Mouse (Mus musculus) forebrain, embryonic 14.5 days (tissue): ENCODE results near the gene Cdh18. TPM values are rescaled to one million over a fixed set of nuclear protein-coding genes. Genes with fewer than 3 reads are reported as not detected.
"Not testable (repeated sequence)": the region's sequence is repeated elsewhere in the genome, so short reads cannot be mapped to it uniquely, and the experiment has no call there.

Source experiments
- ATAC-seq: fragments of 200-750 bp; cut with Nextera tagmentation; 2 replicates; pipeline ENCODE4 v1.8.0; 2017; ENCODE audit warnings: mild to moderate bottlenecking, moderate library complexity
- DNase-seq: peaks from one replicate; pipeline ENCODE4 v3.0.0-alpha.2; 2015; ENCODE audit warnings: low spot score
- H3K27ac ChIP-seq: fragments of 300-500 bp; sonication (generic); 2 replicates; pipeline ENCODE4 v1.5.1; 2014; ENCODE audit warnings: low read depth, mild to moderate bottlenecking, control low read depth, low read length, moderate library complexity
- H3K27me3 ChIP-seq: fragments of 300-500 bp; sonication (generic); replicated peaks from 2 replicates; pipeline ENCODE4 v1.6.1; 2014; ENCODE audit warnings: low read length, control low read depth, mixed read lengths; ENCODE audit not compliant: control insufficient read depth, insufficient read depth
- H3K36me3 ChIP-seq: fragments of 300-500 bp; sonication (generic); 2 replicates; pipeline ENCODE4 v1.6.1; 2014; ENCODE audit warnings: low read length, control low read depth; ENCODE audit not compliant: control insufficient read depth, insufficient read depth
- H3K4me1 ChIP-seq: fragments of 300-500 bp; sonication (generic); 2 replicates; pipeline ENCODE4 v1.6.1; 2014; ENCODE audit warnings: antibody characterized with exemption, low read length, control low read depth; ENCODE audit not compliant: control insufficient read depth, insufficient read depth
- H3K4me2 ChIP-seq: fragments of 300-500 bp; sonication (generic); 2 replicates; pipeline ENCODE4 v1.6.1; 2014; ENCODE audit warnings: mild to moderate bottlenecking, control low read depth, low read length
- H3K4me3 ChIP-seq: fragments of 300-500 bp; sonication (generic); 2 replicates; pipeline ENCODE4 v1.5.1; 2014; ENCODE audit warnings: low read depth, low read length, control low read depth
- H3K9ac ChIP-seq: fragments of 300-500 bp; sonication (generic); 2 replicates; pipeline ENCODE4 v1.6.1; 2014; ENCODE audit warnings: mild to moderate bottlenecking, low read length, control low read depth, moderate library complexity
- H3K9me3 ChIP-seq: fragments of 300-500 bp; sonication (generic); replicated peaks from 2 replicates; pipeline ENCODE4 v1.6.1; 2016; ENCODE audit warnings: low read length, control low read depth, mixed read lengths; ENCODE audit not compliant: control insufficient read depth
- WGBS: fragments of 180-500 bp; shearing (Covaris S2); extraction: QIAGEN DNeasy Blood & Tissue Kit; methylation state at CpG from one replicate; pipeline ENCODE4 v1.1.7; 2014; 5-methylcytosine and 5-hydroxymethylcytosine counted together
- polyA plus RNA-seq: library from polyadenylated mRNA; unstranded; fragments of >200 nt; fragmentation: Nextera tagmentation; extraction: Ambion mirVana; gene quantifications from 2 replicates; pipeline ENCODE4 v1.2.1, GENCODE M21; 2014

Cdh18 gene
- polyA plus RNA-seq, 1 experiment from 2014 or later: 1.9 TPM

- Histone ChIP-seq H3K27me3 (no peaks in the 10 kb centered on the region), H3K9me3 (no peaks in the 10 kb centered on the region), H3K4me2 (no peak overlapping the region), H3K9ac (no peak overlapping the region), H3K4me1 (no peaks in the 10 kb centered on the region), H3K27ac (no peak overlapping the region), H3K36me3 (no peaks in the 10 kb centered on the region), H3K4me3 (no peak overlapping the region)
- WGBS: 79% methylated on average over 2 of the region's 2 CpGs
- DNase-seq (no peak), ATAC-seq (no peak)
Observed at GRCm38 (mm10) chr15:23087535-23087934, 538.7 kb downstream of the Cdh18 start.

DNA sequence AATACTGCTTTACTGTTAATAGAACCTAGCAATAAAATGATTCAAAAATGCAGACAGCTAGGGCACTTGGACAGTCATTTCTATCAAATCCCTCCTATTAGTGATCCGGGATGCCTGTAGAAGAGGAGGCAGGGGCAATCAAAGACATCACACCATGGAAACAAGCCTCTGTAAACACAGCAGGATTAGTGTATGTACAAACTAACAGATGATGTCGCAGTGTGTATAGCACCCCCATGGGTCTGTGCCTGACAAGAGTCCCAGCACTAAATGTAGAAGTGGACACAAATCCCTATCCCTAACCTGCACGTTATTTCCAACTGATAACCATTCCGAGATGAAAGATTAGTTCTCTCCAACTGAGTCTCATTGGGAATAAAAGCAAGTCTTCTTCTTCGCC lies 547.8 kb downstream of the Cdh18 start:
- H3K4me2 ChIP-seq: no peak overlapping the region
- no peak for ATAC-seq
- 87% methylated on average over 5 of the region's 5 CpGs for WGBS
- H3K36me3 ChIP-seq: no peaks in the 10 kb centered on the region
- no peaks in the 10 kb centered on the region for H3K4me1 ChIP-seq
- H3K4me3 ChIP-seq: no peak overlapping the region
- H3K27me3 ChIP-seq: no peaks in the 10 kb centered on the region
- no peak for DNase-seq
- no peak overlapping the region for H3K9ac ChIP-seq
- H3K9me3 ChIP-seq: no peaks in the 10 kb centered on the region
- H3K27ac ChIP-seq: no peak overlapping the region

GRCm38 (mm10) chr15:23104668-23105380 lies 556.0 kb downstream of the Cdh18 start:
- Histone ChIP-seq H3K27ac (no peak overlapping the region), H3K9me3 (no peaks in the 10 kb centered on the region), H3K36me3 (no peaks in the 10 kb centered on the region), H3K4me1 (no peaks in the 10 kb centered on the region), H3K4me3 (no peak overlapping the region), H3K4me2 (no peak overlapping the region), H3K27me3 (no peaks in the 10 kb centered on the region), H3K9ac (no peak overlapping the region)
- DNase-seq: no peak
- ATAC-seq: no peak
- 28% methylated on average over 5 of the region's 5 CpGs for WGBS

GRCm38 (mm10) chr15:23134950-23135715 lies 586.3 kb downstream of the Cdh18 start:
- Histone ChIP-seq H3K4me1 (no peaks in the 10 kb centered on the region), H3K4me3 (no peak overlapping the region), H3K4me2 (no peak overlapping the region), H3K36me3 (no peaks in the 10 kb centered on the region), H3K27me3 (no peaks in the 10 kb centered on the region), H3K9ac (no peak overlapping the region), H3K27ac (no peak overlapping the region), H3K9me3 (no peaks in the 10 kb centered on the region)
- WGBS: 39% methylated on average over 6 of the region's 6 CpGs
- ATAC-seq (0 out of 2 replicates have a peak, but pooled peaks have one; percentile 29), DNase-seq (peak; percentile 32)

DNA sequence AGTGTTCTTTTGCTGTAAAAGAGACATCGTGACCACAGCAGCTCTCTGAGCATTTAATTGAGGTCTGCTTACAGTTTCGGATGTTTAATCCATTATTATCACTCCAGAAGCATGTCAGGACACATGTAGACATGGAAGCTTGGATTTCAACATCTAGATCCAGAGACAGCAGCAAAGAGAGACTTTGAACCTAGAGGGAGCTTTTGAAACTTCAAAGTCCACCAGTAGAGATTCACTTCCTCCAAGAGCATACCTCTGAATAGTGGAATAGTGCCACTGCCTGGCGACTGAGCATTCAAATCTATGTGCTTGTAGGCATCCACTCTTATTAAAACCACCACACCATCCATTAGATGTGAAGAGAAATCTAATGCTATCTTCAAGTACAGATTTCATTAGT lies 588.1 kb downstream of the Cdh18 start:
- no peak for DNase-seq
- 87% methylated on average over 3 of the region's 3 CpGs for WGBS
- ATAC-seq: no peak
- no peaks in the 10 kb centered on the region for H3K9me3 ChIP-seq
- H3K36me3 ChIP-seq: no peaks in the 10 kb centered on the region
- no peak overlapping the region for H3K27ac ChIP-seq
- no peaks in the 10 kb centered on the region for H3K27me3 ChIP-seq
- H3K4me2 ChIP-seq: no peak overlapping the region
- no peak overlapping the region for H3K9ac ChIP-seq
- H3K4me1 ChIP-seq: no peaks in the 10 kb centered on the region
- no peak overlapping the region for H3K4me3 ChIP-seq

GRCm38 (mm10) chr15:23142907-23143306 lies 594.1 kb downstream of the Cdh18 start:
- ATAC-seq, DNase-seq, H3K4me3 ChIP-seq, H3K9me3 ChIP-seq, H3K27me3 ChIP-seq, H3K36me3 ChIP-seq, H3K4me2 ChIP-seq, H3K27ac ChIP-seq, H3K4me1 ChIP-seq, H3K9ac ChIP-seq: not testable (repeated sequence)
- no CpG with 5 or more reads among the region's 1 CpGs for WGBS

- H3K4me1 ChIP-seq: no peaks in the 10 kb centered on the region
- H3K4me3 ChIP-seq: no peak overlapping the region
- H3K9ac ChIP-seq: no peak overlapping the region
- no peak overlapping the region for H3K4me2 ChIP-seq
- H3K27ac ChIP-seq: no peak overlapping the region
- ATAC-seq (no peak), DNase-seq (no peak)
- no peaks in the 10 kb centered on the region for H3K36me3 ChIP-seq
- WGBS: 92% methylated on average over 2 of the region's 2 CpGs
- no peaks in the 10 kb centered on the region for H3K27me3 ChIP-seq
- no peaks in the 10 kb centered on the region for H3K9me3 ChIP-seq
Observed at GRCm38 (mm10) chr15:23155883-23156282, 607.1 kb downstream of the Cdh18 start.

GRCm38 (mm10) chr15:23164869-23165268 lies 616.0 kb downstream of the Cdh18 start:
- Histone ChIP-seq H3K9ac (no peak overlapping the region), H3K27me3 (no peaks in the 10 kb centered on the region), H3K4me1 (no peaks in the 10 kb centered on the region), H3K4me2 (no peak overlapping the region), H3K4me3 (no peak overlapping the region), H3K9me3 (no peaks in the 10 kb centered on the region), H3K27ac (no peak overlapping the region), H3K36me3 (no peaks in the 10 kb centered on the region)
- 85% methylated on average over 4 of the region's 4 CpGs for WGBS
- DNase-seq (peak; percentile 28), ATAC-seq (no peak)

- WGBS: 74% methylated on average over 5 of the region's 5 CpGs
- no peak overlapping the region for H3K27ac ChIP-seq
- H3K4me1 ChIP-seq: no peaks in the 10 kb centered on the region
- no peak overlapping the region for H3K9ac ChIP-seq
- H3K9me3 ChIP-seq: no peaks in the 10 kb centered on the region
- ATAC-seq (no peak), DNase-seq (peak; percentile 30)
- no peaks in the 10 kb centered on the region for H3K36me3 ChIP-seq
- H3K4me2 ChIP-seq: no peak overlapping the region
- H3K4me3 ChIP-seq: no peak overlapping the region
- no peaks in the 10 kb centered on the region for H3K27me3 ChIP-seq
Observed at GRCm38 (mm10) chr15:23174623-23175022, 625.8 kb downstream of the Cdh18 start.
